ENCODE assay signal across 10 mouse cellular contexts in genomic region chr3:97048360-97048759, GRCm38 (mm10).
DNase-seq lines count a peak whose midpoint lies in the region; ATAC-seq and TF ChIP-seq lines count a peak whose summit lies in the region.
"Had no signal": no experiment of that assay in that cellular context is flagged by ENCODE, and none has a peak within 500 bp of the region (broad histone marks: within the 10 kb centered on the region; RNA-seq: fewer than 3 reads in every experiment).

No protein-coding gene starts in this region.

- no peaks in the 10 kb centered on the region for H3K4me1 ChIP-seq in intestine, postnatal 0 days (replicated peaks; ENCODE audit: control insufficient read depth, insufficient read depth, low read length)
- peaks cover 12% of the 10 kb centered on the region; the same call in 1 of the 2 replicates for H3K4me1 ChIP-seq in intestine, embryonic 15.5 days (replicated peaks)
- H3K4me1 ChIP-seq: midbrain, embryonic 15.5 days had no signal

- H3K27ac ChIP-seq in intestine, postnatal 0 days (ENCODE audit: low read depth, low read length): no peak overlapping the region
- H3K27ac ChIP-seq in intestine, embryonic 15.5 days: no peak overlapping the region
- H3K27ac ChIP-seq: hindbrain, embryonic 12.5 days; lung, embryonic 15.5 days; midbrain, embryonic 15.5 days had no signal

- DNase-seq in A20 (ENCODE audit: low read depth, low spot score): peak; percentile 37
- DNase-seq in ES-CJ7 (ENCODE audit: low read depth, low spot score): peak; percentile 67
- DNase-seq in adrenal gland, postnatal 36 days: no peak

- no peaks in the 10 kb centered on the region for H3K27me3 ChIP-seq in intestine, postnatal 0 days (replicated peaks; ENCODE audit: control insufficient read depth, insufficient read depth, low read length)
- H3K27me3 ChIP-seq in intestine, embryonic 15.5 days (replicated peaks): no peaks in the 10 kb centered on the region
- H3K27me3 ChIP-seq: hindbrain, embryonic 12.5 days; lung, embryonic 15.5 days; midbrain, embryonic 15.5 days had no signal

- H3K4me2 ChIP-seq in intestine, postnatal 0 days (replicated peaks; ENCODE audit: low read depth): no peak overlapping the region
- H3K4me2 ChIP-seq in intestine, embryonic 15.5 days (replicated peaks): no peak overlapping the region
- H3K4me2 ChIP-seq: hindbrain, embryonic 12.5 days; lung, embryonic 15.5 days; midbrain, embryonic 15.5 days had no signal

- no peaks in the 10 kb centered on the region for H3K9me3 ChIP-seq in intestine, postnatal 0 days (ENCODE audit: control insufficient read depth)
- no peaks in the 10 kb centered on the region for H3K9me3 ChIP-seq in intestine, embryonic 15.5 days
- H3K9me3 ChIP-seq: hindbrain, embryonic 12.5 days; lung, embryonic 15.5 days; midbrain, embryonic 15.5 days had no signal

- TF ChIP-seq CTCF in intestine, postnatal 0 days (IDR thresholded peaks at IDR 0.05; ENCODE audit: low read depth): peak; percentile 52

- ATAC-seq in intestine, postnatal 0 days: no peak
- no peak for ATAC-seq in intestine, embryonic 15.5 days
- 0 out of 2 replicates have a peak, but pooled peaks have one; percentile 27 for ATAC-seq in granulocyte monocyte progenitor cell, adult 5-6 weeks (replicated peaks; ENCODE audit: poor library complexity, severe bottlenecking)
- no peak for ATAC-seq in monocyte, adult 5-6 weeks (replicated peaks; ENCODE audit: insufficient number of reproducible peaks, low FRiP score, low TSS enrichment, poor library complexity, severe bottlenecking)
- ATAC-seq: midbrain, embryonic 15.5 days had no signal

- H3K4me3 ChIP-seq in intestine, postnatal 0 days (ENCODE audit: low read depth, low read length): no peak overlapping the region
- H3K4me3 ChIP-seq in intestine, embryonic 15.5 days (replicated peaks): no peak overlapping the region
- H3K4me3 ChIP-seq: hindbrain, embryonic 12.5 days; lung, embryonic 15.5 days; midbrain, embryonic 15.5 days had no signal

- no peaks in the 10 kb centered on the region for H3K36me3 ChIP-seq in intestine, postnatal 0 days (ENCODE audit: control insufficient read depth, insufficient read depth)
- no peaks in the 10 kb centered on the region for H3K36me3 ChIP-seq in intestine, embryonic 15.5 days
- H3K36me3 ChIP-seq: hindbrain, embryonic 12.5 days; lung, embryonic 15.5 days; midbrain, embryonic 15.5 days had no signal

- no peak overlapping the region for H3K9ac ChIP-seq in intestine, postnatal 0 days (ENCODE audit: low read depth, low read length)
- no peak overlapping the region for H3K9ac ChIP-seq in intestine, embryonic 15.5 days
- H3K9ac ChIP-seq: hindbrain, embryonic 12.5 days; lung, embryonic 15.5 days; midbrain, embryonic 15.5 days had no signal

Comparison
In these comparisons a context has a peak if more than half of its experiments do, and no peak if none do; other contexts are left out.
1. DNase-seq: peak in A20 (single experiment) and ES-CJ7 (single experiment); none in adrenal gland, postnatal 36 days (0 of 2).